Mouse (Mus musculus) MEL (cell line): Measurements from ENCODE around the gene Kcnq4.

ENCODE experiments used
- BHLHE40 ChIP-seq: IDR thresholded peaks from 2 replicates; pipeline ENCODE4 v1.6.1; 2012; ENCODE audit warnings: low read depth, mild to moderate bottlenecking, inconsistent platforms, low read length, improper control_type of control experiment, borderline replicate concordance
- CTCF ChIP-seq, 3 experiments: IDR thresholded peaks in 2 of 3; conservative IDR thresholded peaks in 1 of 3; 2 replicates each; pipeline ENCODE4 v1.5.1; 2011 to 2012; ENCODE audit warnings: low read length in 3 of 3, low read depth in 2 of 3, mild to moderate bottlenecking in 2 of 3, improper control_type of control experiment in 1 of 3, inconsistent platforms in 1 of 3, mixed read lengths in 1 of 3, moderate library complexity in 1 of 3; ENCODE audit not compliant: control insufficient read depth in 1 of 3, insufficient read depth in 1 of 3, poor library complexity in 1 of 3, severe bottlenecking in 1 of 3
- E2F4 ChIP-seq: IDR thresholded peaks from 2 replicates; pipeline ENCODE4 v1.6.1; 2011; ENCODE audit warnings: low read depth, low read length, improper control_type of control experiment, borderline replicate concordance
- EP300 ChIP-seq, 2 experiments: IDR thresholded peaks; 2 replicates each; pipeline ENCODE4 v1.6.1; 2011; ENCODE audit warnings: improper control_type of control experiment in 2 of 2, low read length in 2 of 2, low read depth in 1 of 2, mild to moderate bottlenecking in 1 of 2
- GATA1 ChIP-seq: IDR thresholded peaks from 2 replicates; pipeline ENCODE4 v1.6.1; 2011; ENCODE audit warnings: low read depth, low read length, improper control_type of control experiment
- POLR2A ChIP-seq, 2 experiments: IDR thresholded peaks; 2 replicates each; pipeline ENCODE4 v1.6.1; 2011 to 2012; ENCODE audit warnings: low read length in 2 of 2, mild to moderate bottlenecking in 2 of 2, control low read depth in 1 of 2, improper control_type of control experiment in 1 of 2, low read depth in 1 of 2, moderate library complexity in 1 of 2; ENCODE audit not compliant: control insufficient read depth in 1 of 2, insufficient read depth in 1 of 2, poor library complexity in 1 of 2
- RAD21 ChIP-seq: IDR thresholded peaks from 2 replicates; pipeline ENCODE4 v1.6.1; 2011; ENCODE audit warnings: mild to moderate bottlenecking, low read depth, low read length, improper control_type of control experiment
- UBTF ChIP-seq: IDR thresholded peaks from 2 replicates; pipeline ENCODE4 v1.6.1; 2012; ENCODE audit warnings: low read depth, mild to moderate bottlenecking, inconsistent platforms, low read length, improper control_type of control experiment, moderate library complexity, borderline replicate concordance; ENCODE audit not compliant: insufficient read depth
- USF2 ChIP-seq, 2 experiments: IDR thresholded peaks; 2 replicates each; pipeline ENCODE4 v1.6.1; 2011 to 2012; ENCODE audit warnings: improper control_type of control experiment in 2 of 2, low read length in 2 of 2, borderline replicate concordance in 1 of 2, inconsistent platforms in 1 of 2, low read depth in 1 of 2, mild to moderate bottlenecking in 1 of 2; ENCODE audit not compliant: insufficient read depth in 1 of 2
- ZMIZ1 ChIP-seq: IDR thresholded peaks from 2 replicates; pipeline ENCODE4 v1.6.1; 2012; ENCODE audit warnings: low read depth, mild to moderate bottlenecking, inconsistent platforms, low read length, improper control_type of control experiment, moderate library complexity

- TF ChIP-seq CTCF (IDR thresholded peaks at IDR 0.05 in 2 of 3, conservative IDR thresholded peaks at IDR 0.05 in 1 of 3; ENCODE audit: control insufficient read depth in 1 of 3, insufficient read depth in 1 of 3, low read depth in 2 of 3, low read length in 3 of 3, poor library complexity in 1 of 3, severe bottlenecking in 1 of 3) = no peak
- TF ChIP-seq RAD21 = no peak
- TF ChIP-seq POLR2A (IDR thresholded peaks at IDR 0.05; ENCODE audit: control insufficient read depth in 1 of 2, insufficient read depth in 1 of 2, low read depth in 1 of 2, low read length in 2 of 2, poor library complexity in 1 of 2) = no peak
- no peak for TF ChIP-seq GATA1
- TF ChIP-seq EP300 (IDR thresholded peaks at IDR 0.05; ENCODE audit: low read depth in 1 of 2, low read length in 2 of 2) = no peak
- no peak for TF ChIP-seq ZMIZ1
- no peak for TF ChIP-seq UBTF
- TF ChIP-seq USF2 (IDR thresholded peaks at IDR 0.05; ENCODE audit: borderline replicate concordance in 1 of 2, insufficient read depth in 1 of 2, low read depth in 1 of 2, low read length in 2 of 2) = no peak
- TF ChIP-seq BHLHE40 = no peak
- no peak for TF ChIP-seq E2F4
These were observed 26.8 kb downstream of the Kcnq4 start for GRCm38 (mm10) chr4:120721574-120721973.
